Mouse (Mus musculus): Measurements from ENCODE around the gene Fam172a.

Gene Fam172a

DNA sequence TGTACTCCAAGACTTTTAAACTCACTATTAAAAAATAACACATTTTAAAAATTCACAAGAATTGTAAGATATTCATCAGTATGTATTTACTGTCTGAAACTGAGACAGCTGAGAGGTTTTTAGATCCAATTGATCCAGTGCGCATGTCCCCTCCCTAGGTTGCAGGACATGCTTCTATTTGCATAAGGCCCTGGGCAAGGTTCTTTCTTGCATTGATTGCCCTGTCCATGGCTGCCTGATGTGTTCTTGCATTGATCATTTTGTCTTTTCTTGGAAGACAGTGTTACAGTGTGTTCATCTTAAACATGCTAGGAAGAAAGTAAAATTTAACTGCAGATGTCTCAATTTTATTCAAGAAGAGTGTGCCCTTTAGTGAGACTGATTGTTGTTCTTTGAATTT, 275.3 kb downstream of the Fam172a start:
- no peak for DNase-seq

DNA sequence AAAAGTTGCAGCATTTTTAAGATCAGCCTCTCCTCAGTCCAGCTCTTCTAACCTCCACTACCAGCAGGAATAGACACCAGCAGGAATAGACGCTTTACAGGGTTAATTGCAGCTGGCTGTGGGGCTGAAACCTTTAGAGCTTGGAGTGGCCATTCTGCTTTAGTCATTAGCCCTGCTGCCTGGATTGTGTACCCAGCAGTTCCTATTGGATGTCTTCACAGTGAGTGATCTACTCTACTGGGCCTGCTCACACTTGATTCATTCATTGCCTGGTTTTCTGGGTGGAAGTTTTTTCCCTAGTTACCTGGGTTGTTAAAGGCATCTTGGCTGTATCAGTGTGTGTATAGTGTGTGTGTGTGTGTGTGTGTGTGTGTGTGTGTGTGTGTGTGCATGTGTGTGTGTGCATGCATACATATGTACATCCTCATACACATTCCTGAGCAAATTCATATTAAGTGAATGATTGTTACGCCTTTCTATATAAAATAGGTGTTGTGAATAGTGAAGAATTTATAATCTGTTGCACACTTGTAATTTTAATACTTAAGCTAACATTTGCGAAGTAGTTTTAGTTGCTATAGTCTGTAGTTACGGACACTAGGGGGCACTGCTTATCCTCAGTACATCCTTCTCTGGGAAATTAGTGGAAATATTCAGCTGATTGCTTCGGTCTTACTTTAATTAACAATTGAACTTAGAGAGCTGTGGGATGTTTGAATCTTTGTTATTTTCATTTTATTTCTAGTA, 280.4 kb downstream of the Fam172a start:
- peak; percentile 70 for DNase-seq

DNA sequence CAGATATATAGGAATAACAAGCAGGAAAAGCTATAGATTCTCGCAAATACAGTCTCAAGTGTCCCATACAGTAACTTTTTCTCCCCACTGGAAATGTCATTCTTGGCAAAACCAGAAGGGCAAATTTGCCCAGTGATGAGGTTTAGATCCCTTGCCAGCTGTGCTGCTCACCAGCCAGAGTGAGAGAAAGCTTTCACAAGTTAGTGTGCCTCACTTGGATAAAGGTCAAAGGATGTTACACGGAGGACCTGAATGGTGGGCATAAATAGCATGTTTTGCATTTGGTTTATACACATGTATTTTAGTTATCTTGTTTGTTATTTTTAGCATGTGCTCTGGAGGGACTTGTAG, 281.0 kb downstream of the Fam172a start:
- DNase-seq = no peak

DNA sequence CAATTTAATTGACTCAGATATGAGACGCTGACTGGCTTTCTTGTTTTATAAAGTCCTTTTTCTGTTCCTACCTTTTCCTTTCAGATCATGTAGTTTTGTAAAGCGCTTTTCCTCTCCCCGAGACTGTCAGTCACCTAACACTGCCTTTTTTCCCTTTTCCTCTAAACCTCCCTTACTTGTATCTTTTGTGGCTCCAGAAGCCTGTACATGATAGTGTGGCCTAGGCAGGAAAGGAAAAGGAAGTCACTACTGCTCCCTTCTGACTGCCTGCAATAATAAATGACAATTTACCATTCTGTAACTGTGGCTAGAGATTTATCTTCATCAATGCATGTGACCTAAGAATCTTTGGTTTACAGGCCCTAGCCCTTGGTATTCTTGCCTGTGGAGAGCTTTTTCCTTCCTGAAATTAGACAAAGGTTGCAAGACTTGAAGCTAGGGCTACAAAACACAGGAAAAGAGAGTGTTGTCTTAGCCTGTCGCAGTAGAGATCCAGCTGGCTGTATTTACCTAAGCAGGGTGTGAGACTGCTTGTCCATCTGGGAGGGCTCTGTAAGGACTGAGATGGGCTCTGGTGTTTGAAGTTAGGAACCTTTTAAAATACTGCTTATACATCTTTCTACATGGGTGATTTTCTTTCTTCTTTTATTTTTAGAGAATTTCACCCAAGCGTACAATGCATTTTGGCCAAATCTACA, 289.5 kb downstream of the Fam172a start:
- no peak for DNase-seq

DNA sequence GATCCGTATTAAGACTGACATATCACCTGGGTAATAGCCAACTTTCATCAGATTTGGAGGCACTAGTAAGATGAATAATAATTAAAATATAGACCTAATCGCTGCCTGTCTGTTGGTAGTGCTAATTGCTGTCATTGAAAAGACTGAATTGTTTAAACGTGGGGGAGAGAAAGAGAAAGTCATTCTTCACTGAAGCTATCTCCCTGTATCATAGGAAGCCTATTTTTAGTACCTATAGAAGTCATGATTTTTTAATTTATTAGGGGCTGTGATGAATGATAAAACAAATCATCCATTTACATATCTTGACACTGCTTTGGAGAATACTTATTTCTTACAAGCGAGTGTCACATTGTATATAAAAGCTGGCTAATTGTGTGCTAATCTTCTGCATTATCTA, 302.8 kb downstream of the Fam172a start:
- DNase-seq = no peak

DNA sequence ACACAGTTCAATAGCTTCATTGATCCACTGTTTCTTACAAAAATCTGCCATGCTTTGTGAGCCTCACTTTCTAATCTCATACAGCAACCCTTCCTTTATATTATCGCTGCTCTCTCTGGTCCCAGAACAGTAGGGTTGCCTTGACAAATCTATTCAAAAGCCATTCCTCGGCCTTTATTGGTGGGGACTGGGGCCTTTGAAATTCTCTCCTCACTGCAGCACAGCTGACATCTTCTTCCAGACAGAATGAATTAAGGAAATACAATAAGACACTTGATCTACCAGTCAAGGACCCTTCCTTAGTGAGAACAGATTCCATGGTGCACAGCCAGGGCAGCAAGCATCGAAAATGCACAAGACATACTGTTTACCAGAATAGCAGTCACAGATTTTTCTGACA, 303.5 kb downstream of the Fam172a start:
- no peak for DNase-seq

DNA sequence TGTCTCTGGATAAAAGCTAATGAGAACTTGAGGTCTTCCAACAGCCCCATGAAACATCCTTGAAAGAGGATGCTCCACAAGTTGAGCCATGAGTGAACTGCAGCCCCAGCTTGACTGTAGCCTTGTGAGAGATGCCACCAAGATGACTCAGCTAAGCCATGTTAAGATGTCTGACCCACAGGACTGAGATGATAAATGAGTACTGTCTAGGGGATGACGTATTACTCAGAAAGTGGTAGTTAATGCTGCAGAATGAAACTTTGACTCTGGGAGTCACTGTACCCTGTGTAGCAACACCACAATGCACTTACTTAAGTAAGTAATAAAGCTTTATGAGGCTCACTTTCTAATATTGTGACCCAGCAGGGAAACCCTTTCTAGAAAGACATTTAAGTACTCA, 308.3 kb downstream of the Fam172a start:
- DNase-seq = no peak

DNA sequence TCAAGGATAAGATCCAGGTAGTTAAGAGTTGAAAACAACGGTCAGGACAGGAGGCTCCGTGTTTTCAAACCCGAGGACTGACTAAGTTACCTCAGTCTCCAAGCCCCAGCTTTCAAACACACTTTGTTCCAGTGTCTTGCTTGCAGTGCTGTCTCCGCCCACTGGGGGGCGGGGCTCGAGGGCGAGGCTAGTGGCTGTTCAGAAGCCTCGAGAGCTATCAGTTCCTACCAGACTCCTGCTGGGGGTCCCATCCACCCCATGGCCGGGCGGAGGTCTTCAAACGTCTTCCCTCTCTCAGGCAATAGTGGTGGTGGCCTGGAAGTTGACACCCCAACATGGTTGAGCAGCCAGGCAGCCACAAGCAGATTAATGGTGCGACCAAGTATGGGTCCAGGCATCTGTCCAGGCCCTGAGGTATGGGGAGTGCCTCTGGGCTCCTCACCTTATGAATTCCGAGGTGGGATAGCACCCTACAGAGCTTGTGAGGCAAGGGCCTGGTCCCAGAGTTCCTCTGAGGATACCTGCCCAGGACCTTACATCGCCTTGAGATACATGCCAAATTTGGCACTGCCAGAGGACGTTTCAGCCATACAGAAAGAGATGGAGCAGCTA, 323.0 kb downstream of the Fam172a start, which contains the start of gene Pou5f2:
Gene Pou5f2 (plus strand): TSS at position 220 of the 612 bp plus-strand sequence.
- DNase-seq = no peak

DNA sequence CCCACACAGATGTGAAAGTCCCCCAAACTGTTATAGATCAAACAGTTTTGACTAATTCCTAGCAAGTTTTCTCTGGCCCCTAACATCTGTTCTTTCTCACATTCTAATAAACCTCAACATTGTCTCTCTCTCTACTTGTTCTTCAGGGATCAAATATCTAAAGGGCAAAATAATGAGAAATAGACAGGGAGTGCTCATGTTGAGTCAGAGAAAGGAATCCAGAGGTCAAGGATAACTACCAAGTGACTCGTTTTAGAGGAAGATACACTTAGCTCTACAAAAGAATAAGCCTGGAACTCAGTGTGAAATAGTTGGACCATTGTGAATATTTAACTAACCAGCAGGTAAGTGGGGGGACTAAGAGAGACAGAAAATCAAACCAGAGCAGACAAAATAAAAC, 331.0 kb downstream of the Fam172a start:
- no peak for DNase-seq

DNA sequence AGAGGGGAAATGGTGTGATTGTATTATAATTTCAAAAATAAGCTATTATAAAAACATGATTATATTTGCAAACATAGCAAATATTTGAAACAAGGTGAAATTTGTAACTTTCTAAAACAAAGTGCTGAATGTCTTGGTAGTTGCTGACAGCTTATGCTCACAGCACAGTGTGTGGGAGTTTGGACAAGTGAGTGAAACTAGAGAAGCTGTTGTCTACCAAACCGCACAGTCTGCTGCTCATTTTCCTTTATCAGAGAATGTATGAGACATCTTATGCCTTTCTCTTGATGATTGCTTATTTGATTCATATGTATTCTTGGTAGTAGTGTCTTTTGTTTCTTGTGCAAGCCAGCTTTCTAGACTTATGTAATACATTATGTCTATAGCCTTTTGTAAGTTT, 335.4 kb downstream of the Fam172a start:
- DNase-seq = no peak

DNA sequence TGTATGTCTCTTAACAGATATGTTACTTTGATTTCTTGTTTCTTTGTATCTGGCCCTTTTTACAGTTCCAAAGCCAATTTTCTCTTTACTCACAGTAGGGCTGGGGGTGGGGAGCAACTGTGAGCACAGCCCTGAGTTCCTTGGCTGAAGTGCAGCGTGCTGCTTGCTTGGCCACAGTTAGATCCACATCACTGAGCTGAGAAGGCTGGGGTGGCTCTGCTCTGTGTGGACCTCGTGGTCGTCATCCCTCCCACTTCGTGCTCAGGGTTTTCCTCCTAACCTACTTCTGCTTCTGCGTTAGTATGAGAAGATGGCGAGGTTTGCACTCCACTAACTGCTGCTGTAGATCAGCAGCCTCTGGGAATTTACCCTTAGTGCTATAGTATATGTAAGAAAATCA, 341.4 kb downstream of the Fam172a start:
- no peak for DNase-seq

DNA sequence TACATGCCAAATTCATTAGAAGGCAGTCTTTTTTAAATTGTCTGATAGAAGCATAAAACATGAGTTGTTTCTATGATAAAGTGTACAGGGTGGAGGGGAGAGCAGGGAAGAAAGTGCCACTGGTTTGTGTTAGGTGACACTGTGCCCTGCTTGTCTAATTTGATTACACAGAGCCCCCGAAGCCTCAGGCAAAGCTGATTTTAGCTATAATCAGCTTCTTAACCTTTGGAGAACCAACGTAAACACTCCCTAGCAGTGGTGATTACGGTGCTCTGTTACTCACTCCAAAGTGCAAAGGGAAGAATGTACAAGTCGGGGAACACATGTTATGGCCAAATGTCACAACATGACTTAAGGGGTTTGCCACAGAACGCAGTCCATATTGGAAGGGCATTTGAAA, 343.3 kb downstream of the Fam172a start:
- no peak for DNase-seq

DNA sequence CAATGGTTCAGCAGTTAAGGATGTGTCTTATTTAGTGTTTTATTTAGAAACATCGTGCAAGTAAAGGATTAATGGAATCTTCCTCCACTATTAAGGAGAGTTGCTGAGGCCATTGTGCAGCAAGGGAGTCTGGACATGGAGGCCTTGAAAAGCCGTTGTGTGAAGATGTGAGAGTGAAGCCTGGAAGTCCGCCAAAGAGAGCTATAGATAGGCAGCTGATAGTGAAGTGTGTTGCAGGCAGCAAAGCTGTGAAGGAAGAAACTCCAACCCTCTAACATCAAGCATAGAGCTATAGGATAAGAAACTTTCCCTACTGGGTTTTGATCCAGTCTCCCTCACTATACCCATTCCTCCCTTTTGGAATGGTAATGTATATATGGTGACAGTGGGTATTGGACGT, 385.9 kb downstream of the Fam172a start:
- DNase-seq = no peak

DNA sequence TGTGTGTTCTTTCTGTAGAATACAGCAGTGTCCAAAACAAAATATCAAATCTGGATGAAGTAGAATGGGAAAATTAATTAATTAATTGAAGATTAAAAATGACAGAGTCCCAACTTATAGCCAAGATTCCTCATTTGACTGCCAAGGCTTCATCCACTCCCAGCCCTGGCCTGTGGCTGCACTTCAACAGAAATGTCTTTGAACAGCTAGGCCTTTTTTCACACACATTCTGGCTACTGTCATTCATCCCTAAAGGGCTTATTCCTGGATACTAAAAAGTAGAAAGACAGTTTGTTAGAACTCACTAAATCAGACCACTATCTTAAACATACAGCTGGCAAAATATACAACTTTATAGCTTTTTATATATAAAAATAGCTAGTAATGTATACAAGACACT, 388.9 kb downstream of the Fam172a start:
- no peak for DNase-seq

DNA sequence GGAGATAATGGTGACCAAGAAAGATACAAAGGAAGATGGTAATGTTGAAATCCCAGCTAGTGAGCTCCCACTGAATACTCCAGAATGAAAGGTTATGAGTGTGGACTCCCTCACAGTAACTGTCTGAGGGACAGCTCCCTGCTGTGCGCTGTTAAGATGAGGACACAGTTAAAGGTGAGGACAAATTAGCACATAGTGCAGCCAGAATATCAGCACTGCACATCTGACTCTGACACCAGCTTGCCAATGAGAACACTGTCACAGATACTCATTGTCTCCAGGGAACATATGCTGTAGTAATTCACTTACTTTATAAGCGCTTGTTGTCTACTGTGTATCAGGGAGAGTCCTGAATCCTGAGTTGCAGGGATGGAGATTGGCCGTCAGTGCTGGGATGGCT, 390.1 kb downstream of the Fam172a start:
- no peak for DNase-seq

DNA sequence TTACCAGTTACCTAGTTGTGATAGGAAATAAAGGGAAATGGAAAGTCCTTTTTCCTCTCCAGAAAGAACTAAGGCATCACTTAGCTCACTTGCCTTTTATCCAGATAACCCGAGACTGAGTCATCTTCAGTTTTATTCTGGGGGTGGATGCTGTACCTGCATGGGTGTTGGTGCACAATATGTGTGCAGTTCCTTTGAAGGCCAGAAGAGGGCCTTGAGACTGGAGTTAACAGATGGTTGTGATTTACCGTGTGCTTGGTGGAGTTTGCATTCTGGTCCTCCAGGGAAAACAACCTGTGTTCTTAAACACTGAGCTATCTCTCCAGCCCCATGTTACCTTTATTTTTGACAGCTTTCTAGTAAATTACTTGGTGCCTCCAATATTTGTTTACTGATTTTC, 392.5 kb downstream of the Fam172a start:
- DNase-seq = no peak

DNA sequence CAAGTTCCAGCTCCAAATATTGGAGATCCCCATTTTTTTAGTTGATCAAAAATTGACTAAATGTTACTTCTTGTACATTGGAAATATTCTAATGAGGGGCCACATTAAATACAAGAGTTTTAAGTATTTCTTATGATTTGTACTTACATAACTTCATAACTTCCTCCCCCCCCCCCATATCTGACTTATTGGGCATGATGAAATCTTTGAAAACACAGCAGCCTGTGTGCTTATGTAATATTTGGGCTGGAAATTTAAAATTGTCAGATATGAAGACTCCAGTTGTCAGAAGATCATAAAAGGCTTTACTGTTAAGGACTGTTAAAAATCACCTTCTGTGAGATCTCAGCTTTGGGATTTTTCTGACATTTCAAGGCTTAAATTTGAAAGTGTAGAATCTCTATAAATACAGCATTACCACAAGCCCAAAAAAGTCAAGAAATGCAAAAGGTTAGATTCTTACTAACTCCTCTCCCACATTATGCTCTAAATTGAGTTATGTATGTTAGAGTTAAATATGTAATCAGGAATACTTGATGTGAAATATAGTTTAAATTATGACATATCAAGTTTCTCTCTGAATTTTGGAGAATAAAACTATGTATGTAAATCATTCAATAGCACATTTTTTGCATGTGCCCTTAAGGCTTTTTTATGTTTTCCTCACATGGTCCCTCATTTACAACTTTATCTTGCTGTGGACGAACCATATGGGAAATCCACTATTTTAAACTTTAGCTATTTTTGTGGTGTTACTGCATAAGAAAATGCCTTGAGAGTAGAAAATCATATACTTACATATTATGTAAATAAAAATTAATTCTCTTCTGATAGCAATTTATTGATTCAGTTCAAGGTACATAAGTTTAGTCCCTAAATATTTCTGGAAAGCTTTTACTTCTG, 393.5 kb downstream of the Fam172a start:
- no peak for DNase-seq

DNA sequence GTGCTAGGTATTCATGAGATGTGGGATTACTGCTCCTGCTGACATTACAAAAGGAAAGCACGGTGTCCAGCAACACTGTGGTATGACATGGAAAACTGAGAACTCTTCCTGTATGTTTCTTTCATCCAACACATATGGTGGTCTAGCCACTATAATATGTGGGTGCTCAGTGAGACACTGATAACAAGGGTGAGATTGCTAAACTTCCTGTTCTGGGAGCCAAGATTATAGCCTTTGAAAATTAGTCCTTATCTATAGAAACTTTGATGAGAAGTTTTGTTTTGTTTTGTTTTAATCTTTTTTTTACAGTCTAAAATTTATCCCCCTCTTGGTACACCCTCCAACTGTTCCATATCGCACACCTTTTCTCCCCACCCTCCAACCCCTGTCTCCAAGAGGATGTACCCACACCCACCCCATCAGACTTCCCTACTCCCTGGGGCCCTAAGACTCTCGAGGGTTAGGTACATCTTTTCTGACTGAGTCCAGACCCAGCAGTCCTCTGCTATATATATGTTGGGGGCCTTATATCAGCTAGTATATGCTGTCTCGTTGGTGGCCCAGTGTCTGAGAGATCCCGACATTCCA, 397.1 kb downstream of the Fam172a start:
- no peak for DNase-seq

DNA sequence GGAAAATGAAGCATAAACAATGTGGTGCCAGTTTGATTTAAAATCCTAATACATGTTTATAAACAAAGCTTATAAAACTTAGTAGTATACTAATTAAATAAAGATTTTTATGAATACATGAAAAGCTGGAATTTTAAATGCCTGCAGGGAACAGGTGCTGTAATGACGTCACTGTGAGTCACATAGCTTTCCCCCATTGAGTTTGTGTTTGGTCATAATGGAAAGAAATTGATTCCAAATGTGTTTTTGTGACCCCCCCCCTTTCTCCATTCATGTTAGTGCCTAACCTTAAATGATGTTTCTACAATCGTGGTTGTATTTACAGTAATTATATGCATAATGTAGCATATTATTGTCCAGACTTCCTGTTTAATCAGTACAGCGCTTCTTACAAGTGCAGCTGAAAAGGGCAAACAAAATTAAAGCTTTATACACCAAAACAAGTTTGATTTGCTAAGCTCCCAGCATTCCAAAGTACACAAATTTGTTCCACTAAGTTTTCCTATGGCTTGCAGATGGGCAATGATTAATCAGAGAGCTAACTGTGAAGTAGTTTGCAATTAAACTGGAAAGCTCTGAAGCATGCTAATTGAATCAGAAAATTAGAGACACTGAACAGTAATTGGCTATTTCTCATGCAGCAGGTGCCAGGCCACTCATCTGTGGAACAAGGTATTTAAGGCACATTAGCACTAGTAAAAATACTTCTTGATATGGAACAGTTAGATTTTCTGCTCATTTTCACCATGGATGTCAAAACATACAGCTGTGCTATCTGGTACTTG, 398.1 kb downstream of the Fam172a start:
- DNase-seq = no peak

DNA sequence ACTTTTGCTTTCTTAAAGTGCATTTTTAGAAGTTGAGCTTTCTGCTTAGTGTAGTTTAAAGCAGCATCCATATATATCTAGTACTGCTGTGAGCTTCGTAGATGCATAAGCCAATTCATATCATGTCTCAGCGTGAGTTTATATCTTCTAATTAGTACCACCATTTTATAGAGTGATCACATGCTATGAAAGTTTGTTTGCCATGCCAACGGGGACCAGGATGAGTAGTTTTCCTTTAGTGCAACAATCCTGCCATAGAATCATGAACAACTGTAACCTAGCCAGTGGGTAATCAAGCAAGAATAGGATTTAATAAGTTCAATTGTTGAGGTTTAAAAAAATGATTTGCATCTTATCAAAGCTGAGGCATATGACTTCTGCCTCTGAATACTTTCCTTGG, 398.8 kb downstream of the Fam172a start:
- DNase-seq = no peak

DNA sequence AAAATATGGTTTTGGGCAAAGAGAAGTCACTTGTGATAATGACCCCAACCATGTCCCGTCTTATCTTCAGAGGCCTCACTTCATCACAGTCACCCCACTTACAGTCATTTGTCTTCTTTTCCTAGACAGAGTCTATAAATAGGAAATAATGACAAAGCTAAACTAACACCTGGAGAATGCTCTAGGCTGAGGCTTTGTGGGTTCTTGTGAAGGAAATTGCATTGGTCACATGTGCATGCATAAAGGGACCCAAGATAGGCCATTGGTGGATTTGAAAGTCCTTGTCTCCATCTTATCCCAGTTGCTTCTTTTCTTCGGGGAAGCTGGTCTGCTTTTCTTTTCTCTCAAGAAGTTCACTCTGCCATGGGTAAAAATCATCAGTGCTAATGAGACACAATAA, 400.5 kb downstream of the Fam172a start:
- DNase-seq = no peak

DNA sequence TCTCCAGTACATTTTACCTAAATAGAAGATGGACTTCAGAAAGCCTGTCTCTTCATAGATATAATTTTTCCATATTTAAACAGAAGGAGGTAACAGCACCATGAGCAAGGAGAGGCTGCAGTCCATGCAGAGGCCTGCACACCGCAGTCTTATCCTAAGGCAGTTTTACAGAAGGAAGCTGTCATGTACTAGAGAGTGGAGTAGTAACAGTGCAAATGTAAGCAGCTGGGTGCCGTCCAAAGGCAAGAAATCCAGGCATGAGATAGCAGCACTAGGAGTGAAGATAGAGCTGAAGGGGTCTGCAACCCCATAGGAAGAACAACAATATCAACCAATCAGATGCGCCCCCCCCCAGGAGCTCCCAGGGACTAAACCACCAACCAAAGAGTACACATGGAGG, 403.0 kb downstream of the Fam172a start:
- DNase-seq = no peak

Data from cerebellum, adult 9-10 months (tissue).